Mouse (Mus musculus): ENCODE measurements at regions not wholly inside any gene's neighbourhood (a gene's known extent, or its start where the extent isn't known, plus 50 kb on each side); places are given as distances from the start of the nearest gene placed in this dataset.
A peak's percentile ranks its signal among the peaks of the same experiment; 100 is the strongest.
"Not testable (repeated sequence)": the region's sequence is repeated elsewhere in the genome, so short reads cannot be mapped to it uniquely, and the experiment has no call there.

GRCm38 (mm10) chr4:7948020-7948419, 290.8 kb downstream of the Car8 start:
- DNase-seq (ENCODE audit: low spot score) = no peak

- no peak for DNase-seq (ENCODE audit: low spot score)
Measured at GRCm38 (mm10) chr4:7921503-7921902, 317.3 kb downstream of the Car8 start.

GRCm38 (mm10) chr4:7913191-7913590, 325.6 kb downstream of the Car8 start:
- no peak for DNase-seq (ENCODE audit: low spot score)

- DNase-seq (ENCODE audit: low spot score) = no peak
Measured at GRCm38 (mm10) chr4:7912675-7913074, 326.2 kb downstream of the Car8 start.

GRCm38 (mm10) chr4:7903130-7903529, 335.7 kb downstream of the Car8 start:
- DNase-seq (ENCODE audit: low spot score) = no peak

GRCm38 (mm10) chr4:7894914-7895313, 343.9 kb downstream of the Car8 start:
- no peak for DNase-seq (ENCODE audit: low spot score)

GRCm38 (mm10) chr4:7891128-7891527, 347.7 kb downstream of the Car8 start:
- DNase-seq (ENCODE audit: low spot score) = no peak

GRCm38 (mm10) chr4:7854518-7854917, 384.3 kb downstream of the Car8 start:
- DNase-seq (ENCODE audit: low spot score) = no peak

GRCm38 (mm10) chr4:7853121-7853782, 385.6 kb downstream of the Car8 start:
- peak; percentile 60 for DNase-seq (ENCODE audit: low spot score)

GRCm38 (mm10) chr4:7852006-7852615, 386.7 kb downstream of the Car8 start:
- DNase-seq (ENCODE audit: low spot score) = no peak

GRCm38 (mm10) chr4:7847411-7847810, 391.4 kb downstream of the Car8 start:
- DNase-seq (ENCODE audit: low spot score) = no peak

- no peak for DNase-seq (ENCODE audit: low spot score)
Measured at GRCm38 (mm10) chr4:7829126-7829525, 409.7 kb downstream of the Car8 start.

GRCm38 (mm10) chr4:7819847-7820246, 419.0 kb downstream of the Car8 start:
- DNase-seq (ENCODE audit: low spot score) = no peak

GRCm38 (mm10) chr4:7777761-7778160, 461.1 kb downstream of the Car8 start:
- not testable (repeated sequence) for DNase-seq (ENCODE audit: low spot score)

- peak; percentile 13 for DNase-seq (ENCODE audit: low spot score)
Measured at GRCm38 (mm10) chr4:7755473-7755872, 483.4 kb downstream of the Car8 start.

GRCm38 (mm10) chr4:7753931-7754330, 484.9 kb downstream of the Car8 start:
- no peak for DNase-seq (ENCODE audit: low spot score)

GRCm38 (mm10) chr4:7751208-7751607, 487.6 kb downstream of the Car8 start:
- DNase-seq (ENCODE audit: low spot score) = no peak

GRCm38 (mm10) chr4:7722893-7723292, 515.9 kb downstream of the Car8 start:
- DNase-seq (ENCODE audit: low spot score) = no peak

- no peak for DNase-seq (ENCODE audit: low spot score)
Measured at GRCm38 (mm10) chr4:7688516-7688915, 550.3 kb downstream of the Car8 start.

GRCm38 (mm10) chr4:7687231-7687630, 551.6 kb downstream of the Car8 start:
- peak; percentile 44 for DNase-seq (ENCODE audit: low spot score)

- no peak for DNase-seq (ENCODE audit: low spot score)
Measured at GRCm38 (mm10) chr4:7670795-7671105, 568.1 kb downstream of the Car8 start.

- DNase-seq (ENCODE audit: low spot score) = no peak
Measured at GRCm38 (mm10) chr4:7669992-7670794, 568.6 kb downstream of the Car8 start.
